Mouse (Mus musculus) inflammation-experienced regulatory T-cells (primary cell): ENCODE measurements around the gene Postn. TPM values are rescaled to one million over a fixed set of nuclear protein-coding genes. Genes with fewer than 3 reads are reported as not detected.

Source experiments
- polyA plus RNA-seq, 2 experiments: library from polyadenylated mRNA; unstranded; fragments of 100-300 nt; shearing (Covaris generic); gene quantifications; one replicate each; pipeline ENCODE4 v1.2.1; 2017

The Postn gene
- 1 to 10 TPM in 1 of 2 experiments, under 1 TPM in 1; 0.12 to 1.5 TPM for polyA plus RNA-seq

GRCm38 (mm10) chr3:54360897-54361296, at the start of gene Postn:
Postn (plus strand) TSS chr3:54361109.

Other genes starting within 250 kb of the Postn start
- 1 to 10 TPM in 1 of 2 experiments, under 1 TPM in 1; 0.31 to 1.1 TPM for gene Trpc4, start 205.1 kb upstream of the Postn start, polyA plus RNA-seq